ENCODE assay signal across 8 mouse cellular contexts in genomic region chr9:123259896-123260610, GRCm38 (mm10). TPM values are rescaled to one million over a fixed set of nuclear protein-coding genes. Genes with fewer than 3 reads are reported as not detected.
A peak's percentile ranks its signal among the peaks of the same experiment; 100 is the strongest.
DNase-seq lines count a peak whose midpoint lies in the region; ATAC-seq lines count a peak whose summit lies in the region.

No protein-coding gene starts in this region.

- H3K9me3 ChIP-seq in forebrain, embryonic 13.5 days (replicated peaks), result no peaks in the 10 kb centered on the region
- no peaks in the 10 kb centered on the region for H3K9me3 ChIP-seq in hindbrain, embryonic 15.5 days
- no peaks in the 10 kb centered on the region for H3K9me3 ChIP-seq in midbrain, embryonic 14.5 days (ENCODE audit: control insufficient read depth, low read length)
- no peaks in the 10 kb centered on the region for H3K9me3 ChIP-seq in stomach, embryonic 14.5 days (ENCODE audit: control insufficient read depth, low read depth, low read length)

- intact Hi-C loops in heart, postnatal 10 days (cut with DNase I), result loop anchor here (2.0 to 5.0 kb wide), 3 partner anchors 107 to 262 kb away; partner anchors contain the start of gene Lars2
- intact Hi-C loops in left cerebral cortex, postnatal 4 days (cut with DNase I), result loop anchor here (2.0 to 10.0 kb wide), 2 partner anchors 181 to 265 kb away; partner anchors contain the start of gene Sacm1l

- DNase-seq in heart, adult 11 months, result peak; percentile 97
- DNase-seq in heart, postnatal 10 days, result no peak
- DNase-seq in adrenal gland, adult (ENCODE audit: inconsistent age in 2 of 2, low spot score in 1 of 2), result peak; percentile 82 to 94
- peak; percentile 53 for DNase-seq in left cerebral cortex, postnatal 4 days
- DNase-seq in midbrain, embryonic 14.5 days, result peak; percentile 78

- peak overlapping the region; percentile 71 for H3K4me3 ChIP-seq in forebrain, embryonic 13.5 days
- peak overlapping the region; percentile 83 for H3K4me3 ChIP-seq in hindbrain, embryonic 15.5 days
- H3K4me3 ChIP-seq in midbrain, embryonic 14.5 days (replicated peaks; ENCODE audit: low read depth, low read length), result peak overlapping the region; percentile 73
- H3K4me3 ChIP-seq in stomach, embryonic 14.5 days (ENCODE audit: low read depth, low read length), result peak overlapping the region; percentile 84

- no peaks in the 10 kb centered on the region for H3K36me3 ChIP-seq in forebrain, embryonic 13.5 days (ENCODE audit: poor library complexity, severe bottlenecking)
- H3K36me3 ChIP-seq in hindbrain, embryonic 15.5 days, result no peaks in the 10 kb centered on the region
- H3K36me3 ChIP-seq in midbrain, embryonic 14.5 days (ENCODE audit: control insufficient read depth, insufficient read depth, low read length), result no peaks in the 10 kb centered on the region
- no peaks in the 10 kb centered on the region for H3K36me3 ChIP-seq in stomach, embryonic 14.5 days (ENCODE audit: control insufficient read depth, insufficient read depth, low read length)

- H3K9ac ChIP-seq in forebrain, embryonic 13.5 days, result peak overlapping the region; percentile 73
- peak overlapping the region; percentile 66 for H3K9ac ChIP-seq in hindbrain, embryonic 15.5 days
- peak overlapping the region; percentile 81 for H3K9ac ChIP-seq in midbrain, embryonic 14.5 days (replicated peaks; ENCODE audit: low read length)
- H3K9ac ChIP-seq in stomach, embryonic 14.5 days (replicated peaks; ENCODE audit: low read depth, low read length), result peak overlapping the region; percentile 68

- peaks cover 14% of the 10 kb centered on the region for H3K4me1 ChIP-seq in forebrain, embryonic 13.5 days
- peaks cover 13% of the 10 kb centered on the region; the same call in 1 of the 2 replicates for H3K4me1 ChIP-seq in hindbrain, embryonic 15.5 days (replicated peaks)
- peaks cover 7% of the 10 kb centered on the region; the same call in 1 of the 2 replicates for H3K4me1 ChIP-seq in midbrain, embryonic 14.5 days (ENCODE audit: control insufficient read depth, insufficient read depth, low read length)
- H3K4me1 ChIP-seq in stomach, embryonic 14.5 days (ENCODE audit: control insufficient read depth, insufficient read depth, low read length), result peaks cover 6% of the 10 kb centered on the region; the same call in 1 of the 2 replicates

- H3K27ac ChIP-seq in forebrain, embryonic 13.5 days, result peak overlapping the region; percentile 42
- H3K27ac ChIP-seq in hindbrain, embryonic 15.5 days (replicated peaks), result peak overlapping the region; percentile 84
- peak overlapping the region; percentile 79 for H3K27ac ChIP-seq in midbrain, embryonic 14.5 days (replicated peaks; ENCODE audit: low read depth, low read length)
- H3K27ac ChIP-seq in stomach, embryonic 14.5 days (ENCODE audit: low read length), result peak overlapping the region; percentile 63; the same call in 1 of the 2 replicates

- ATAC-seq in forebrain, embryonic 13.5 days, result peak; percentile 75
- peak; percentile 84 for ATAC-seq in hindbrain, embryonic 15.5 days (ENCODE audit: low FRiP score, low read depth)
- ATAC-seq in midbrain, embryonic 14.5 days (ENCODE audit: low FRiP score, low TSS enrichment), result peak; percentile 80
- ATAC-seq in stomach, embryonic 14.5 days (ENCODE audit: insufficient number of reproducible peaks, insufficient read depth, low FRiP score, low read depth), result peak; percentile 72

- 0% methylated on average over 68 of the region's 92 CpGs for WGBS in forebrain, embryonic 13.5 days
- under 1% methylated on average over 77 of the region's 92 CpGs for WGBS in hindbrain, embryonic 15.5 days
- whole genome bisulfite sequencing in midbrain, embryonic 14.5 days, result 0% methylated on average over 88 of the region's 92 CpGs
- WGBS in stomach, embryonic 14.5 days, result under 1% methylated on average over 90 of the region's 92 CpGs

- H3K27me3 ChIP-seq in forebrain, embryonic 13.5 days, result peaks cover 23% of the 10 kb centered on the region
- H3K27me3 ChIP-seq in hindbrain, embryonic 15.5 days, result peaks cover 12% of the 10 kb centered on the region; the same call in 1 of the 2 replicates
- H3K27me3 ChIP-seq in midbrain, embryonic 14.5 days (ENCODE audit: control insufficient read depth, insufficient read depth, low read length), result no peaks in the 10 kb centered on the region
- H3K27me3 ChIP-seq in stomach, embryonic 14.5 days (ENCODE audit: control insufficient read depth, insufficient read depth, low read length), result no peaks in the 10 kb centered on the region

- H3K4me2 ChIP-seq in forebrain, embryonic 13.5 days, result peak overlapping the region; percentile 95
- H3K4me2 ChIP-seq in hindbrain, embryonic 15.5 days, result peak overlapping the region; percentile 75
- peak overlapping the region; percentile 85 for H3K4me2 ChIP-seq in midbrain, embryonic 14.5 days (ENCODE audit: low read length)
- peak overlapping the region; percentile 91 for H3K4me2 ChIP-seq in stomach, embryonic 14.5 days (replicated peaks; ENCODE audit: low read depth, low read length)

RNA-seq across cellular contexts. Expression of gene Tmem158, which starts 0.5 kb away (rescaled TPM):
- total RNA-seq in heart, postnatal 10 days (2021), result 10 to 100 TPM; 15.9 to 16.6 TPM
- polyA plus RNA-seq in forebrain, embryonic 13.5 days (2015; fragmentation: Nextera tagmentation; extraction: Ambion mirVana), result 10.0 and 13.4 TPM in 2 replicates
- polyA plus RNA-seq in hindbrain, embryonic 15.5 days (2015; fragmentation: Nextera tagmentation; extraction: Ambion mirVana), result 45.3 and 53.2 TPM in 2 replicates
- 100 to 1,000 TPM; 124 to 132 TPM for total RNA-seq in left cerebral cortex, postnatal 4 days (2021)
- polyA plus RNA-seq in midbrain, embryonic 14.5 days (2014; fragmentation: Nextera tagmentation; extraction: Ambion mirVana), result 26.6 and 41.2 TPM in 2 replicates
- polyA plus RNA-seq in stomach, embryonic 14.5 days (2014; fragmentation: Nextera tagmentation; extraction: Ambion mirVana), result 9.7 and 10.6 TPM in 2 replicates

RNA-seq across cellular contexts. Expression of gene Cdcp1, which starts 44.2 kb away (rescaled TPM):
- total RNA-seq in heart, postnatal 10 days (2021), result under 1 TPM; 0.07 to 0.20 TPM
- 0.06 TPM in 1 of 2 replicates, not detected in the other for polyA plus RNA-seq in forebrain, embryonic 13.5 days (2015; fragmentation: Nextera tagmentation; extraction: Ambion mirVana)
- 0.13 and 0.21 TPM in 2 replicates for polyA plus RNA-seq in hindbrain, embryonic 15.5 days (2015; fragmentation: Nextera tagmentation; extraction: Ambion mirVana)
- total RNA-seq in left cerebral cortex, postnatal 4 days (2021), result under 1 TPM; 0.20 to 0.30 TPM
- not detected in 2 replicates for polyA plus RNA-seq in midbrain, embryonic 14.5 days (2014; fragmentation: Nextera tagmentation; extraction: Ambion mirVana)
- polyA plus RNA-seq in stomach, embryonic 14.5 days (2014; fragmentation: Nextera tagmentation; extraction: Ambion mirVana), result 15.1 and 15.8 TPM in 2 replicates

Comparison
In these comparisons a context has a peak if more than half of its experiments do, and no peak if none do; other contexts are left out.
1. DNase-seq: peak in heart, adult 11 months (single experiment), adrenal gland, adult (2 of 2), left cerebral cortex, postnatal 4 days (single experiment) and midbrain, embryonic 14.5 days (single experiment); none in heart, postnatal 10 days (0 of 2).
2. RNA of gene Cdcp1, which starts 44.2 kb away (polyA plus RNA-seq): 15.1 to 15.8 TPM in stomach, embryonic 14.5 days; 0.13 to 0.21 TPM in hindbrain, embryonic 15.5 days, 0.06 TPM in forebrain, embryonic 13.5 days and not detected in midbrain, embryonic 14.5 days; every median in the first group is over 10 times any median in the second.
3. Peak in every context shown above with its lines, with median percentiles within 50 percentile points of each other: ATAC-seq, H3K27ac ChIP-seq, H3K4me2 ChIP-seq, H3K4me3 ChIP-seq and H3K9ac ChIP-seq.